Mouse (Mus musculus) lung, embryonic 16.5 days (tissue): Measurements from ENCODE around the gene Zbtb17. TPM values are rescaled to one million over a fixed set of nuclear protein-coding genes. Genes with fewer than 3 reads are reported as not detected.

Experiments
- ATAC-seq: fragments of 200-750 bp; cut with Nextera tagmentation; 2 replicates; pipeline ENCODE4 v1.8.0; 2017; ENCODE audit warnings: low read depth, mild to moderate bottlenecking, moderate library complexity
- H3K27ac ChIP-seq: fragments of 300-500 bp; sonication (generic); 2 replicates; pipeline ENCODE4 v1.5.1; 2014; ENCODE audit warnings: mild to moderate bottlenecking, control low read depth, low read length
- H3K27me3 ChIP-seq: fragments of 300-500 bp; sonication (generic); 2 replicates; pipeline ENCODE4 v1.6.1; 2014; ENCODE audit warnings: low read depth, low read length, mixed read lengths; ENCODE audit not compliant: control insufficient read depth, insufficient read depth
- H3K36me3 ChIP-seq: fragments of 300-500 bp; sonication (generic); 2 replicates; pipeline ENCODE4 v1.6.1; 2014; ENCODE audit warnings: low read length; ENCODE audit not compliant: control insufficient read depth, insufficient read depth
- H3K4me1 ChIP-seq: fragments of 300-500 bp; sonication (generic); replicated peaks from 2 replicates; pipeline ENCODE4 v1.6.1; 2014; ENCODE audit warnings: low read length, mixed read lengths; ENCODE audit not compliant: control insufficient read depth, insufficient read depth
- H3K4me2 ChIP-seq: fragments of 300-500 bp; sonication (generic); 2 replicates; pipeline ENCODE4 v1.6.1; 2014; ENCODE audit warnings: low read depth, low read length, control low read depth
- H3K4me3 ChIP-seq: fragments of 300-500 bp; sonication (generic); 2 replicates; pipeline ENCODE4 v1.5.1; 2014; ENCODE audit warnings: mild to moderate bottlenecking, low read length, control low read depth
- H3K9ac ChIP-seq: fragments of 300-500 bp; sonication (generic); 2 replicates; pipeline ENCODE4 v1.6.1; 2014; ENCODE audit warnings: low read length, control low read depth
- H3K9me3 ChIP-seq: fragments of 300-500 bp; sonication (generic); 2 replicates; pipeline ENCODE4 v1.6.1; 2016; ENCODE audit warnings: low read length; ENCODE audit not compliant: control insufficient read depth
- WGBS: fragments of 180-500 bp; shearing (Covaris S2); extraction: QIAGEN DNeasy Blood & Tissue Kit; methylation state at CpG from one replicate; pipeline ENCODE4 v1.1.7; 2014; 5-methylcytosine and 5-hydroxymethylcytosine counted together
- polyA plus RNA-seq: library from polyadenylated mRNA; unstranded; fragments of >200 nt; fragmentation: Nextera tagmentation; extraction: Ambion mirVana; gene quantifications from 2 replicates; pipeline ENCODE4 v1.2.1, GENCODE M21; 2015

The Zbtb17 gene
- polyA plus RNA-seq, 1 experiment from 2014 or later, result 30.6 TPM

DNA sequence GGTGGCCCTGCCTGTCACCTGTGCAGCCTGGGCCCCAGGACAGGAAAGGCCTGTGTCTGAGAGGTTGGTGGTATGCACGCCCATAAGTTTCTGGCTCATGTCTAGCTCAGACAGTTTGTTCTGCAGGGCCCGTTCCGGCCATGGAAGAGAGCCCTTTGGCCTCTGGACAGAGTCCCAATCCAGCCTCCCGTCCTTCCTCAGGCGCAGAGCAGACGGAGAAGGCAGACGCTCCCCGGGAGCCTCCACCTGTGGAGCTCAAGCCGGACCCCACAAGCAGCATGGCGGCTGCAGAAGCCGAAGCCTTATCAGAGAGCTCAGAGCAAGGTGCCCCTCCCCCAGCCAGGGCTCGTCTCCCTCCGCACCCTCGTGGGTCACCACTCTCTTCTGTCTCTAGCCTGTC, 19.0 kb downstream of the Zbtb17 start:
- Histone ChIP-seq H3K4me3 (no peak overlapping the region), H3K4me1 (peaks cover 3% of the 10 kb centered on the region; the same call in 1 of the 2 replicates), H3K27ac (no peak overlapping the region), H3K4me2 (no peak overlapping the region), H3K27me3 (no peaks in the 10 kb centered on the region), H3K36me3 (peaks cover 47% of the 10 kb centered on the region), H3K9ac (no peak overlapping the region), H3K9me3 (no peaks in the 10 kb centered on the region)
- ATAC-seq, result no peak
- 71% methylated on average over 14 of the region's 14 CpGs for WGBS

DNA sequence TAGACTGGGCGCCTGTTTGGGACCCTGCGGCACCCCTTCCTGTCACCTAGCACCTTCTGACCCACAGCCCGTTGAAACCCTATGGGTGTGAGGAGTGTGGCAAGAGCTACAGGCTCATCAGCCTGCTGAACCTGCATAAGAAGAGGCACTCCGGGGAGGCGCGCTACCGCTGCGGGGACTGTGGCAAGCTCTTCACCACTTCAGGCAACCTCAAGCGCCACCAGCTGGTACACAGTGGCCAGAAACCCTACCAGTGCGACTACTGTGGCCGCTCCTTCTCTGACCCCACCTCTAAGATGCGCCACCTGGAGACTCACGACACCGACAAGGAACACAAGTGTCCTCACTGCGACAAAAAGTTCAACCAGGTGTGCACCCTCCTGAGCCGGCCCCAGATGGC, 20.3 kb downstream of the Zbtb17 start:
- no peak overlapping the region for H3K9ac ChIP-seq
- H3K4me2 ChIP-seq, result no peak overlapping the region
- H3K27me3 ChIP-seq, result no peaks in the 10 kb centered on the region
- H3K36me3 ChIP-seq, result peaks cover 57% of the 10 kb centered on the region
- no peak for ATAC-seq
- no peaks in the 10 kb centered on the region for H3K4me1 ChIP-seq
- WGBS, result 66% methylated on average over 16 of the region's 16 CpGs
- H3K27ac ChIP-seq, result no peak overlapping the region
- no peak overlapping the region for H3K4me3 ChIP-seq
- H3K9me3 ChIP-seq, result no peaks in the 10 kb centered on the region

DNA sequence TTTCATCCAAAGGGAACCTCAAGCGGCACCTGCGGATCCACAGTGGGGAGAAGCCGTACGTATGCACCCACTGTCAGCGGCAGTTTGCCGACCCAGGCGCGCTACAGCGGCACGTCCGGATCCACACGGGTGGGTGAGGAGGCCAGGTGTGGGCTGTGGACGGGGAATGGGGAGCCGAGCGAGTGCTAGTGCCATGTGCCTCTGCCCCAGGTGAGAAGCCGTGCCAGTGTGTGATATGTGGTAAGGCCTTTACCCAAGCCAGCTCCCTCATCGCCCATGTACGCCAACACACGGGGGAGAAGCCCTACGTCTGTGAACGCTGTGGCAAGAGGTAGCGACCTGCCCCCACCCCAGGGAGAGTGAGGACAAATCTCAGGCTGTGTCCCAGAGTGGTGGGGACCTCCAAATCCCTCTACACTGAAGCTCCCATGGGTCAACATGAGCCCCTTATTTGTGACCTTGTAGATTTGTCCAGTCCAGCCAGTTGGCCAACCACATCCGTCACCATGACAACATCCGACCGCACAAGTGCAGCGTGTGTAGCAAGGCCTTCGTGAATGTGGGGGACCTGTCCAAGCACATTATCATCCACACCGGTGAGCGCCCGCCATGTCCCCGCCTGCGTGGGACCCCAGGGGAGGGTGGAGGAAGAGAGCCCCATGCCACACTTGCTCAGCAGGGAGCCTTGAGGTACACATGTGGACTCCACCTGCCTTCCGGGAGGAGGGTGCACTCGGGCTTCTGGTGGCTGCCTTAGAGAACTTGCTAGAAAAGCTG, 21.2 kb downstream of the Zbtb17 start:
- Histone ChIP-seq H3K27me3 (no peaks in the 10 kb centered on the region), H3K4me1 (no peaks in the 10 kb centered on the region), H3K36me3 (peaks cover 60% of the 10 kb centered on the region), H3K4me2 (no peak overlapping the region), H3K4me3 (no peak overlapping the region), H3K27ac (no peak overlapping the region), H3K9me3 (no peaks in the 10 kb centered on the region), H3K9ac (no peak overlapping the region)
- ATAC-seq, result no peak
- 89% methylated on average over 34 of the region's 34 CpGs for WGBS

DNA sequence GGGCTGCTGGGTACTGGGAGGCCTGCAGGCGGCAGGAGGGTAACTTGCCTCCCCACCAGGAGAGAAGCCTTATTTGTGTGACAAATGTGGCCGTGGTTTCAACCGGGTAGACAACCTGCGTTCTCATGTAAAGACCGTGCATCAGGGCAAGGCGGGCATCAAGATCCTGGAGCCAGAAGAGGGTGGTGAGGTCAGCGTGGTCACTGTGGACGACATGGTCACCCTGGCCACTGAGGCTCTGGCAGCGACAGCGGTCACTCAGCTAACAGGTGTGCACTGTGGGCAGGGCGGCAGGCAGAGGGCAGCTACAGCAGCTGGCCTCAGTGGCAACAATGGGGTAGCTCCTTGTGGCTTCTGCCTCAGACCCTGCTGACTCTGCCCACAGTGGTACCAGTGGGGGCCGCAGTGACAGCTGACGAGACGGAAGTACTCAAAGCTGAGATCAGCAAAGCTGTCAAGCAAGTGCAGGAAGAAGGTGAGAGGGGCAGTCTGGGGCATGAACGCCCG, 21.9 kb downstream of the Zbtb17 start:
- Histone ChIP-seq H3K36me3 (peaks cover 65% of the 10 kb centered on the region), H3K9ac (no peak overlapping the region), H3K9me3 (no peaks in the 10 kb centered on the region), H3K27ac (no peak overlapping the region), H3K4me3 (no peak overlapping the region), H3K4me1 (no peaks in the 10 kb centered on the region), H3K4me2 (no peak overlapping the region), H3K27me3 (no peaks in the 10 kb centered on the region)
- ATAC-seq, result no peak
- WGBS, result 82% methylated on average over 16 of the region's 16 CpGs

DNA sequence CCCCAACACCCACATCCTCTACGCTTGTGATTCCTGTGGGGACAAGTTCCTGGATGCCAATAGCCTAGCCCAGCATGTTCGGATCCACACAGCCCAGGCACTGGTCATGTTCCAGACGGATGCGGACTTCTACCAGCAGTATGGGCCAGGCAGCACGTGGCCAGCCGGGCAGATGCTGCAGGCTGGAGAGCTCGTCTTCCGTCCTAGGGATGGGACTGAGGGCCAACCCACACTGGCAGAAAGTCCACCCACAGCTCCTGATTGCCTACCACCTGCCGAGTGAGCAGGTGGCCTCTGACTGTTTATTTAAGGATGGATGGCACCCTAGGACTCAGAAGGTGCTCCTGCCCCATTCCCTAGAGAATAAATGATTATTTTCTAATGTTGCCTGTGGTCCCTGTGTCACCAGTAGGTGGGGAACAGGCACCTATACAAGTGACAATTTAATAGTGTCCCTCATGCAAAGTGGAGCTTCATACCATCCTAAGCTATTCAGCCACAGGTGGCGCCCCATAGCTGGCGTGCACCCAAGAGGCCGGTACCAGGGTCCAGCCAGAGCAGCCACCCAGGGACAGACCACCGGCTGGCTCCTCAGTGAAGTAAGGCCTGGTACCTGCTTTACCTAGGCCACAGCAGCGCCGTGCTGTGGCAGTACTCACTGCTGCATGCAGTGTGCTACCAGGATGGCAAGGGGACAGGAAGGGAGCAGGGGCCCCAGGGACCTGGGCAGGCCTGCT, 22.6 kb downstream of the Zbtb17 start:
- no peak overlapping the region for H3K27ac ChIP-seq
- peaks cover 69% of the 10 kb centered on the region for H3K36me3 ChIP-seq
- WGBS, result 81% methylated on average over 15 of the region's 15 CpGs

DNA sequence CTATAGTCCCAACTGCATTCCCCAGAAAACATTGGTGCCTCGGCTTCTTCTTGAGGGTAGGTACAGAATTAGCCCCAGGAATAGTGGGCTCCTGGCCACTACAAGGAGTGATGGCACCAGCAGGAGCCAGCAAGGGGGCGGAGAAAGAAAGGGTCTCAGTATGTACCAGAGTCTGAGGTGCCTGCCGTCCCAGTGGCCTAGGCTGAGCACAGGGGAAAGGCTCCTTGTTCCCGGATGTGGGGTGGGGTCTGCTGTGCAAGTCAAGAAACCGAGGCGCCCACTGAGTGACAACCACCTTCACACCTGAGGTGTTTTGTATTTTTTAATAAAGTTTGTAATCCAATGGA, 23.1 kb downstream of the Zbtb17 start:
- 79% methylated on average over 6 of the region's 6 CpGs for WGBS

More for the DNA sequence above, 22.6 kb downstream of the Zbtb17 start:
- Histone ChIP-seq H3K9me3 (no peaks in the 10 kb centered on the region), H3K4me2 (no peak overlapping the region), H3K9ac (no peak overlapping the region), H3K27me3 (no peaks in the 10 kb centered on the region), H3K4me3 (no peak overlapping the region), H3K4me1 (no peaks in the 10 kb centered on the region)
- ATAC-seq, result no peak

DNA sequence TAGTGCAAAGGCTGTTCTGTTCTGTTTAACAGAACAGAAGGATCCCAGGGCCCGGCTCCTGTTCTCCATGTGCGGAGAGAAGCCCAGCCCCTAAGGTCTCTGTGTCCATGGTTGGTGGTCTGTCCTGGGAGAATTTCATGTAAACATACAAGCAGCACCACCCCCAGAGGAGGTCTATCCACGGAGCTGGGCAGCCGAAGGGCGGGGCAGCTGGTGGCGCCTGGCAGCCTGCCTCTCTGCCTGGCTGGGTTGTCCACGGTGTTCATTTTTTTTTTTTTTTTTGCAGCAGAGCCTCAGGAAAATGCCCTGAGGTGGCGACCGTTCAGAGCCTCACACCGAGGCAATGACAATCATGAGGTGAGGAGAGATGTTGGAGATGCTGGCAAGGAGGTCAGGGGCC, 24.1 kb downstream of the Zbtb17 start:
- H3K27ac ChIP-seq, result no peak overlapping the region
- no peak overlapping the region for H3K9ac ChIP-seq
- 45% methylated on average over 10 of the region's 10 CpGs for WGBS
- H3K4me3 ChIP-seq, result no peak overlapping the region
- H3K27me3 ChIP-seq, result no peaks in the 10 kb centered on the region
- H3K36me3 ChIP-seq, result peaks cover 73% of the 10 kb centered on the region
- H3K4me1 ChIP-seq, result no peaks in the 10 kb centered on the region
- no peak overlapping the region for H3K4me2 ChIP-seq
- H3K9me3 ChIP-seq, result no peaks in the 10 kb centered on the region
- ATAC-seq, result peak; percentile 12; the same call in 1 of the 2 replicates

More for the DNA sequence above, 23.1 kb downstream of the Zbtb17 start:
- Histone ChIP-seq H3K4me2 (no peak overlapping the region), H3K36me3 (peaks cover 72% of the 10 kb centered on the region), H3K9ac (no peak overlapping the region), H3K27ac (no peak overlapping the region), H3K4me3 (no peak overlapping the region), H3K27me3 (no peaks in the 10 kb centered on the region), H3K4me1 (no peaks in the 10 kb centered on the region), H3K9me3 (no peaks in the 10 kb centered on the region)
- no peak for ATAC-seq

- WGBS, result 86% methylated on average over 9 of the region's 9 CpGs
- peaks cover 71% of the 10 kb centered on the region for H3K36me3 ChIP-seq
- no peak for ATAC-seq
Measured at GRCm38 (mm10) chr4:141469343-141469742, 24.9 kb downstream of the Zbtb17 start.

DNA sequence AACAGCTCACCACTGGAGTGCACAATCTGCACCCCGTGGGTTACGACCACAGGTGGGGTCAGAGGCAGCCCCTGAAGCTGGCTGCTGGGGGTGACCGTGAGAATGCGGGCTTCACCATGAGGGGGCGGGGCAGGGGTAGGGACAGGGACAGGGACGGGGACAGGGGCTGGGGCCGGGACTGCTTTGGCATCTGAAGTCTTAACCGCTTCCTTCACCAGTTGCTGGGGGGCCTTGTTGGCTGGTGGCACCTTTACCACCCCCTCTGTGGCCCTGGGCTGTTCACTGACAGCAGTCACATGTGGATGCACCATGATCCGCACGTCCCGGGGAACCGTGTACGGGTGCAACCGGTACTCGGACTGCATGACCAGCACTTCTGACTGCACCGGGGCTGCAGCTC, 27.0 kb downstream of the Zbtb17 start:
- H3K27ac ChIP-seq, result no peak overlapping the region
- no peak for ATAC-seq
- H3K4me2 ChIP-seq, result no peak overlapping the region
- H3K4me1 ChIP-seq, result no peaks in the 10 kb centered on the region
- H3K27me3 ChIP-seq, result no peaks in the 10 kb centered on the region
- H3K9me3 ChIP-seq, result no peaks in the 10 kb centered on the region
- no peak overlapping the region for H3K4me3 ChIP-seq
- peaks cover 70% of the 10 kb centered on the region for H3K36me3 ChIP-seq
- H3K9ac ChIP-seq, result no peak overlapping the region
- WGBS, result 96% methylated on average over 16 of the region's 16 CpGs

More at GRCm38 (mm10) chr4:141469343-141469742, 24.9 kb downstream of the Zbtb17 start:
- Histone ChIP-seq H3K9ac (no peak overlapping the region), H3K4me1 (no peaks in the 10 kb centered on the region), H3K27me3 (no peaks in the 10 kb centered on the region), H3K27ac (no peak overlapping the region), H3K4me2 (no peak overlapping the region), H3K9me3 (no peaks in the 10 kb centered on the region), H3K4me3 (no peak overlapping the region)
